Mouse (Mus musculus) liver, adult 2 months (tissue): ENCODE results near the gene Ggt5.

Experiments
- CTCF ChIP-seq: fragments of 200-500 bp; IDR thresholded peaks from 2 replicates; pipeline ENCODE4 v1.5.1; 2011; ENCODE audit warnings: low read depth, low read length, control low read depth
- POLR2A ChIP-seq: fragments of 200-500 bp; IDR thresholded peaks from 2 replicates; pipeline ENCODE4 v1.6.1; 2011; ENCODE audit warnings: low read length, control low read depth; ENCODE audit not compliant: insufficient read depth; ENCODE audit errors: extremely low read depth

GRCm38 (mm10) chr10:75588336-75588735 is 804 bp upstream of the Ggt5 start:
- TF ChIP-seq CTCF, result no peak
- TF ChIP-seq POLR2A, result no peak
